Mouse (Mus musculus) yolk sac, embryonic 10.5 days (tissue): ENCODE data around the gene Klhl26.

ENCODE experiments used
- DNase-seq: peaks from one replicate; pipeline ENCODE4 v3.0.0-alpha.2; 2017; ENCODE audit warnings: low spot score

Klhl26 gene

DNA sequence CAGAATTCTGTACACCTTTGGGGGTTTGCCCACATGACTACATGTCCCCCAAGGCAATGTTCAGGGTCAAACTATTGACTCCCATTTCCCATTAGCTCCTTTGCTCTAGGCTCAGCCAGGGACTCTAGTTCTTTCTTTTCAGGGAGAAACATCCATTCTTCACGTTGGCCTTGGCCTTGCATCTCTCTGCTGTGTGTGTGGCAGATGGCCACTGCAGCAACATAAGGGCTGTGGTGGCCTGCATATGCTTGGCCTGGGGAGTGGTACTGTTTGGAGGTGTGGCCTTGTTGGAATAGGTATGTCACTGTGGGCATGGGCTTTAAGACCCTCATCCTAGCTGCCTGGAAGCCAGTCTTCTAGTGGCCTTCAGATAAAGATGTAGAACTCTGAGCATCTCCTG is 30.8 kb downstream of the Klhl26 start:
- DNase-seq, result no peak

DNA sequence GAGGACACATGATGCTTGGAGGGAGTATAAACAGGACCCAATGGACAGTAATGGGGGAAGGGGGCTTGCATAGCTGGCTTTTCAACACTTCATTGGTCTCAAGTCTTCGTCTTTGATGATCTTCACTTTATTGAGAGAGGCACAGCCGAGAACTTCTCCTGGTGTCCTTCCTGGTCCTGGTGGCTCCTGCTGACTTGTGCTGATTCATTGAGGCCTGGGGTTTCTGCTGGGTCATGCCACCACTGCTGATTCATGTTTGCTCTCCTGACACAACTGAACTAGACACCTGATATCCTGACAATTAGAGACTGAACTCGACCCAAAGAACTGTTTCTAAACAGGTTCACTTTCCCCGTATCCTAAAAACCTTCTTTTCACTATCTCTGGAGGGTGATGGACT is 33.4 kb downstream of the Klhl26 start:
- no peak for DNase-seq

DNA sequence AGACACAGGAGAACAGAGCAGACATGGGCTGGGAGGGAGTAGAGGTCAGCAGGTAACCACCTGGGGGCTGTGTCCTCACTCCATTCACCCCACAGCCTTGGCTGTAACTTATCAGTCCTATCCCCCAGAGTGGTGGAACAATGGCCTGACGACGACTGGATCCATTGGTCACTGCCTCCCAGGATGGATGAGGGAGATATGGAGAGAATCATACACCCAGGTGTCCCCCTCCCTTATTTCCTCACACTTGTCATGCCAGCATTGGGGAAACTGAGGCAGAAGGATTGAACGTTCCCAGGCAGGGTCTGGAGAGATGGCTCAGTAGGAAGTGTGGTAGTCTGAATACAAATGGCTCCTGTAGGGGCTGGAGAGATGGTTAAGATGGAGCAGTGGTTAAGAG is 35.2 kb downstream of the Klhl26 start:
- DNase-seq, result no peak

DNA sequence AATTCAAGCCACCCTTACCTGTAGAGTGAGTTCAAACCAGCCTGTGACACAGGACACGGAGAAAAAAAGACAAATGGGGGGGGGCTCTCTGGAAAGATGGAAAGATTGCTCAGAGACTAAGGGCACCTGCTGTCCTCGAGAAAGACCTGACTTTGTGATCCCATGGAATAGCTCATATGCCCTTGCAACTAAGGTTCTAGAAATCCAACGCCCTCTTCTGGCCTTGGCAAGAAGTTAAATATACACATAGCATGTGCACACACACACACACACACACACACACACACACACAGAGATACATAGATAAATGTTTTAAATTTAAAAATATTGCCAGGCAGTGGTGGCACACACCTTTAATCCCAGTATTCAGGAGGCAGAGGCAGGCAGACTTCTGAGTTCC is 36.5 kb downstream of the Klhl26 start:
- no peak for DNase-seq

DNA sequence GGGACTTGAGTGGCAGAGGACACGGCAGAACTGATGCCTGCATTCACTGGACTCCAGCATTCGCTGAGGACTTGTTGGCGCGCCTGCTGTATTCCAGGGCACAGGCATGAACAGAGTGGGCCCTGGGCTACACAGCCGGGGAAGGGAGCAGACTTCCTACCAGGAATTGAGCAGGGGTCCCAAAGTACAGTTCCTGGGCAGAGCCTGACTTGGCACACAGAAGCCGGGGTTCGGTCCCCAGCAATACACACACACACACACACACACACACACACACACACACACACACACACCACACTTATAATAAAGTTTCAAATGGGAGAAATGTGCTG is 37.0 kb downstream of the Klhl26 start:
- no peak for DNase-seq

DNA sequence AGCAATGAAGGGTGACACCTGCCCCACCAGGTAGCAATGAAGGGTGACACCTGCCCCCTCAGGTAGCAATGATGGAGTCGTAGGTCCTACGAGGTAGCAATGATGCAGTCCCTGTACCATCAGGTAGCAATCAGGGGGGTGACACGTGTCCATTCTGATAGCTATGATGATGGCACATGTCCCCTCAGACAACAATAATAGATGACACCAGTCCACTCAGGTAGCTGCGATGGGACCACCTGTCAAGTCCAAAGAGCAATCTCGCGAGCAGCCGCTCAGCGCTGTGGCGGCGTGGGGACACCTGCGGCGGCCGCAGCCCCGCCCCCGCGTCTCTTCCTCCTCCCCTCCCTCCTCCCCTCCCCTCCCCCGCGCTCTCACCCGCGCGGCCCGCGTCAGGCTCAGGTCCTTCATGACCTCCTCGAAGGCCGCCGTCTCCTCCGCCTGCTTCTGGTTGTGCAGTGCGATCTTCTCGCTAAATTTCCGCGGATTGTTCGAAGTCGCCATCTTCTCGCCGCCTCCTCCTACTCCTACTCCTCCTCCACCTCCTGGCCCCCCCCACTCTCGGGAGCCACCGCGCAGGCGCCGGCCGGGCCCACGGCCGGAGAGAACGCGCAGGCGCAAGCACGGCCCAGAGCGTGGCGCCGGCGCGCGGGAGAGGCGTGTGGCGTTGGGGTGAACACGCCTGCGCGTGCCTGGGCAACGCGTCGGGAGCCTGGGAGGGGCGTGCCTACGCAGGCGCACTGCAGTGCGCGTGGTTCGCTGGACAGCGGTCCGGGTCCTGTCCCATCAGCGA is 37.5 kb downstream of the Klhl26 start, which contains the start of gene Crtc1:
Crtc1 (minus strand) TSS at position 525 of the 793 bp plus-strand sequence.
- DNase-seq, result peak; percentile 96

DNA sequence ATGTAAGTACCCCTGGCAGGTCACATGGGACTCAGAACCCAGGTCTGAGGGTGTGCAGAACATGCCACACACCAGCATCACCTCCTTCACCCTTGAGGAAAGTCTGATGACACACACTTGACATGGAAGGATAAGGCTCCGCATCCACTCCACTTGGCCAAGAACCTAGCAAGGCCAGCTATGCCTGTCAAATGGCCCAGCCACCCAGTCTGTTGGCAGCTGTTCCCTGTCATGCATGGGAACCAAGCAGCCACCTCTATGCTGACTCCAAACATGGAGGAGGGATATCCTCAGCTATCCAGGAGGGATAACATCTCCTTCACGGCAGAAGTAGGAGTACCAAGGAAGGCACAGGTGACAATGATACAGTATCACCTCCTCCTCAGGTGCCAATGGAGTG is 38.3 kb downstream of the Klhl26 start:
- no peak for DNase-seq

DNA sequence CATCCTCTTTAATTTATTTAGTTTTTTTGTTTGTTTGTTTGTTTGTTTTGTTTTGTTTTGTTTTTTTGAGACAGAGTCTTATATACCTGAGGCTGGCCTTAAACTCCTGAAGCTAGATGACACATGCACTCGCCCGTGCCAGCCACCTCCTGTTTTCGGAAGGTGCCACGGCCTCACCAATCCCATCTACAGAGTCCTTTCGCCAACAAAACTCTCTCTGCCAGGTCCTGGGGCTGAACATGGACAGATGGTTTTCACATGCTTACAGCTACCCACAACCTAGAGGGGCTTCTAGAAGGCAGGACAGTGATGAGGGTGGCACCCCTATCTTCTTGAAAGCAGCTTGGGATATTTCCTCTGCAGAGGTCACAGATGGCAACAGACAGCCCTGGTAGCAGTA is 41.6 kb downstream of the Klhl26 start:
- no peak for DNase-seq

DNA sequence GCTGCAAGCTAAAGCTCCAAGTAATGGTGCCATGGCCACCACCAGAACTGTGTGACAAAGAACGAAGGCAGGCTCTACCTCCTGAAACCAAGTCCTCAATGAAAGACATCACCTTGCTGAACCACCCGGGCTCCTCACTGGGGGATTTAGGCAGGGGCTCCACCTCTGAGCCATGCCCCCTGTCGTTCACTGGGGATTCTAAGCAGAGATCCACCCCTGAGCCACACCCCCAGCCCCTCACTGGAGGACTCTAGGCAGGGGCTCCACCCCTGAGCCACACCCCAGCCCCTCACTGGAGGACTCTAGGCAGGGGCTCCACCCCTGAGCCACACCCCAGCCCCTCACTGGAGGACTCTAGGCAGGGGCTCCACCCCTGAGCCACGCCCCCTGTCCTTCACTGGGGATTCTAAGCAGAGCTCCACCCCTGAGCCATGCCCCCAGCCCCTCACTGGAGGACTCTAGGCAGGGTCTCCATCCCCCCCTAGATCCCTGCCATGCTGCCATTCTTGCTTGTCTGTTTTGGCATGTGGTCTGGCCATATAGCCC is 43.7 kb downstream of the Klhl26 start:
- no peak for DNase-seq

DNA sequence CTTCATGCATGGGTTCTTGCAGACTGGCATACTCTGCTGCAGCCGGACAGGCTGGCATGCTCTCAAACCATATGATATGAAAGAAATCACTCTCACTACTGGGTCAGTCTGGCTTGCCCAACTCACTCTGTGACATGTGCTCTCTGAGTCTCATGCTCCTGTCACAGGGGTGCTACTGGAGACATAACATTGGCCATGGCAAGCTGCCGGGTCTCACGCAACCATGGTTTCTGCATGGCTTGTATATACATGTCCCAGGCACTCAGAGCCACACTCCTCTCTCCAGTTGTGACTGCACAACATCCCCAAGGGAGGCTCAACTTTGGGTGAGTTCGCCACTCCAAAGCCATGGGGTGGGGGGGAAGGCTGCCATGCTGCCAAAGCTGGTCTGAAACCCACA is 45.6 kb downstream of the Klhl26 start:
- no peak for DNase-seq

DNA sequence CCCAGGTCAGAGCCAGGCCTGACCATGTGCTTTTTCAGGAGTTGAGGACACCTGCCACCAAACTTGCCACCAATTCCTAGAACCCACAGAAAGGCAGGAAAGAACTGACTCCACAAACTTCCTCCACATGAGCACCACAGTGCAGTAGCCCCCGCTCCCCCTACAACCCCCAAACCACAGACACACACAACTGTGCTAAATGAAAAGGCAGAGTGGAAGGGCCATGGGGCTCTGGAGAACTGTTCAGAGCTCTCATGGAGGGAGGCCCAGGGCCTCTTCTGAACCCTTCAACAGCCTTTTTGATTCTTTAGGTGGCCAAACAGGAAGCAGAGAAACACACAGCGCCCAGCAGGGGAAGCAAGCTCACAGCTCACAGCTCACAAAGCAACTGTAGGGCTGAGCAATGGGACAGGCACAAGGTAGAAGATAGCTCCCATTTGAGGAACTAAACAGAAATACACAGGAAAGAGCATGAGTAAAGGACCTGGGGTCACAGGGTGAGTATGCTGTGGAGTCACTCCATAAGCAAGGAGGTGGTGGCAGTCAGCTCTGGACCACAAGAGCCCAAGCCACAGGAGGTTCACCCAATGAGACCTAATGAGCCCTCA is 50.4 kb downstream of the Klhl26 start:
- no peak for DNase-seq

DNA sequence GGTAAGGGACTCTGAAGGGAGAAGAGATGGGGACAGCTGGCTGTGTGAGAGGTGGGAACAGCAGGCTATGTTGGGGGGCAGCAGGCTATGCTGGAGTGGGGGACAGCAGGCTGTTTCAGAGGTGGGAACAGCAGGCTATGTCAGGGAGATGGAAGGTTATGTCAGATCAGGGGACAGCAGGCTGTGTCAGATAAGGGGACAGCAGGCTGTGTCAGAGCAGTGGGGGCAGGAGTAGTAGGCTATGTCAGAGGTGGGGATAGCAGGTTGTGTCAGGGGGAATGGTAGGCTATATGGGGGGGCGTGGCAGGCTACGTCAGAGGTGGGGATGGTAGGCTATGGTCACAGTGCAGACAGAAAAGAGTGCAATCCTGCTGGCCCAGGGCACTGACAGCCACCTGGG is 54.0 kb downstream of the Klhl26 start:
- peak; percentile 26 for DNase-seq

DNA sequence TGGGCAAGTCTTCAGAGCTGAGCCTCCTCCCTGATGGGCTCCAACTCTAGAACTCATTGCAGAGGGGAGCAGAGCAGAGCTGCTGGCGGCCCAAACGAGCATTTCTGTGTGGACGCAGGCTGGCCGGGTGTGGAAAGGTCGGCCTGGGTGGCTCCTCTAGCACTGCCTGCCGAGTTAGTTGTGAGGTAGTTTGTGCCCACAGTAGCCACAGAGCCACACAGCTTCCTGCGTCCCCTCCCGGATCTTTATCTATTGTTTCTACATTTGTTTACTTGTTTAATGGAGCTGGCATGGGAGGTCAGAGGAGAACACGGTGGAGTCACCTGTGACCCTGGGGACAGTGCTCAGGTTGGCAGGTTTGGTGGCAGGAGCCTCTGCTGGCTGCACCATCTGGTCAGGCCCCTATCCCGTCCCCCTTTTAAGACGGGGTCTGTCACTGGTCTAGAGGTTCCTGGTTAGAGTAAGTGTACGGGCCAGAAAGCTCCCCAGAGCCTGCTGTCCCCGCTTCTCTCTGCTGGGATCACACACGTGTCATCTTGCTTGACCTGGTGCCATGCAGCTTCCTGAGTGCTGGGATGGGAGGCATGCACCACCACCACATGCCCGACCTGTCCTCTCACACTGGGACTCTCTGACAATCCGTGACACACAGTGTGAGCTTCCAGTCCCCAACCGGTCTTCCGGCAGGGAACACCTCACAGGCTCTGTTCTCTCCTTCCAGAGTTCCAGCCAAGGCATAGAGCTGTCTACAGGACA is 55.2 kb downstream of the Klhl26 start:
- no peak for DNase-seq

DNA sequence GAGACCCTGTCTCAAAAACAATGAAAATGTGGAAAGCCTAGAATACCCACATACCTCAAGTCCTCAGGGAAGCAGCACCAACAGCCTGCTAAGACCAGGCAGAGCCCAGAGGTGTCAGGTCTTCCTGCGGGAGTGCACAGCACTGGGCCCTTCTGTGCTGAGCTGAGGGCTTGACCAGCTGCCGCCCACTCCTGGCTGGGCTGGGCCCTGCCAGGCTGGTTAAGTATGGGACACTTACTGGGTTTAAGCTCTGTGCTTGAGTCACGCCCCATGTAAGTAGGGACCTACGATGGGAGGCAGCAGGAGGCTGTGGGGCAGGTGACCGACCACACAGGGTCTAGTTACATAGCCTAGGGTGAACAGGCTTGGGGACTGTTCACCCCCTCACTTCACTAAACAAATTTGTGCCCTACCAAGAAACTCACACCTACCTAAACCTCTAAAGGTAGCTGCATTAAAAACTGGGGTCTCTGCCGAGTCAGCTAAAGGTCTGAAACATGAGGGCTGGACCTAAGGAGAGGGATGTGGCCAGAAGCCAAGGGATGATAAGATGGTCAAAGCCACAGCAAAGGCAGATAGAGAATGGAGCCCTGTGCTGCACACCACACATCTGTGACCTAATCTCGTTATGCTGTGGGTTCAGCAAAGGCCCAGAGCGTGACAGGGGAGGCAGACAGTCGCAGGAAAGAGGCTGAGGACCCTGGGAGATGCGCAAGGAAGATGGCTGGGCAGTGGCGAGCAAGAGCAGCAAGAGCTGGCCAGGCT is 56.7 kb downstream of the Klhl26 start:
- DNase-seq, result no peak

DNA sequence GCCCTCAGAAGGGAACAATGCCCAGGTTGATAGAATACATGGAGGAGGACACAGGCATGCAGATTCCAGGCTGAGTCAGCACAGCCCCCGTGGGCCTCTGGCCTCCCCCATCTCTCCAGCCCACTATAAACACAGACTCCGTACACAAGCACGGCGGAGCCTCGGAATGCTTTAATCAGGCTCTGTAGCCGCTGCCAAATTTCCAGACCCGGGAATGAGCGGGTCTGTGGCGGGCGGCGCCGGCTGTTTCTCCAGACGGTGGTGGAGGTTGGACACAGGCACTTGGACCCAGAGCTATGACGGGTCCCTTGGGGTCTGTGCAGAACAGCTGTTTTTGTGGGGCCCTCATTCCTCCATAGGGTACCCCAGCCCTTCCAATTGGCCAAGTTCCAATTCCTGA is 57.8 kb downstream of the Klhl26 start:
- peak; percentile 35 for DNase-seq

DNA sequence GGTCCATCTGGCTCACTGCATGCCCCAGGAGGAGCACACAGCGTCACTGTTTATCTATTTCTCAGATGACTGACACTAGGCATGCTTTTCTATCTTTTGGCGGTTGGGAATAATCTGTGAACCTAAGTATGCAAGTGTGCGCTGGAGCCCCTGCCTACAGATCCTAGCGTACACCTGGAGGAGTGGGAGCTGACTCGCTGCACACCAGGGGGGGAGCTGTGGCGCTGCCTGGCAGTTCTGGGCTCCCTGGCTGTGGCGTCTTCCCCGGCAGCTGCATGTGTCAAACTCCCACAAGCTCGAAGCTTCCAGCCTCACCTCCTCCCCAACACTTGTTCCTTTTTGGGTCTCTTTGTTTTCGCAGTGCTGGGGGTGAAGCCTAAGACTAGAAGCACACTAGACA is 58.9 kb downstream of the Klhl26 start:
- DNase-seq, result no peak

DNA sequence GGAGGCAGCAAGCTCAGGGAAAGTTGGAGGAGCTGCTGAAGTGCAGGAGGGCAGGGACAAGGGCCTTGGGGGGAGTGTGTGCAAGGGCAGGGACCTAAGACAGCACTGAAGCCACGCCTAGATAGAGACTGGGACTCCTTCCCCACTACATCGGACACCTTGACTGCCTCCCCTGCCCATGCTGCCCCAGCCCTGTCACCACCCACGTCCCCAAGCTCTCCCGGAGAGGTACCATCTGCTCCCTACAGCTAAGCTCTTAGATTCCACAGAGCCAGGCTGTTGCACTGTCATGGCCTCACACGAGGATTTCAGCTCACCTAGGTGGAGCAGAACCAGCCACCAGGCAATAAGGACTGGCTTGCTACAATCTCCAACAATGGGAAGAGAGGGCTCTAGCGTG is 59.8 kb downstream of the Klhl26 start:
- DNase-seq, result no peak

DNA sequence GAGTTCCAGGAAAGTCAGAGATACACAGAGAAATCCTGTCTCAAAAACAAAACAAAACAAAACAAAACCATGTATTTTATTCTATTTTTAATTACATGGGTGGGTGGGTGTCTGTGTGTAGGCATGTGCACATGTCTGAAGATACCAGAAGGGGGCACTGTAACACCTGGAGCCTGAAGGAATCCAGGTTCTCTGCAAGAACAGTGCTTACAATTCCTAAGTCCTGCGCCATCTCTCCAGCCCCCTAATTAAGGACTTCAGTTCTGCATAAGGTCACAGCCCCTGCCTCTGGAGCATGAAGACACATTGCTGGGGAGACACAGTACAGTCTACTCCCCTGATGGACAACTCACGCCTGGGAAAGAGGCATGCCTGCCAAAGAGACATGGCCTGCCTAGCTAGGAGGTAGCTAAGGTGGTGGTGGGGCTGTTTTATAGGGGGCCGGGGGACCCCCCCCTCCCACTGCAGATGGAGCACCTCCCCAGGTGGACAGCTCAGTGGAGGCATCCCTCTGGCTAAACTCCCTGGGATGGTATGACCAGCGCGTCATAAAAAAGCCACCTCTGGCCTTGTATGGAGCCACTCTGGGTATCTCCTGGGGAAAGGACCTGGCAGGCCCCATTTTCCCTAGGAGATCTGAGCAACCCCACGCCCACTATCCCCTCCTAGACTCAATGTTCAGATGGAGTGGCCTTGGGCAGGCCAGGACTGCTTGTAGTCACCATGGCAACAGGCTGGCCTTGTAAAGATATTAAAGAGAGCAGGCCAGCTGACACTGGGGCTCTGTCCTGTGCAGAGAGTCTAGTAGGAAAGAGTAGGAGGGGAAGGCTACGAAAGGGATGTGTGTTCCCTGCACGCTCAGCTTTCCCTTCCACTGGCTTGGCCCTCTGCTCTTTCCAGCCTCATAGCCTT is 61.0 kb downstream of the Klhl26 start:
- DNase-seq, result no peak

DNA sequence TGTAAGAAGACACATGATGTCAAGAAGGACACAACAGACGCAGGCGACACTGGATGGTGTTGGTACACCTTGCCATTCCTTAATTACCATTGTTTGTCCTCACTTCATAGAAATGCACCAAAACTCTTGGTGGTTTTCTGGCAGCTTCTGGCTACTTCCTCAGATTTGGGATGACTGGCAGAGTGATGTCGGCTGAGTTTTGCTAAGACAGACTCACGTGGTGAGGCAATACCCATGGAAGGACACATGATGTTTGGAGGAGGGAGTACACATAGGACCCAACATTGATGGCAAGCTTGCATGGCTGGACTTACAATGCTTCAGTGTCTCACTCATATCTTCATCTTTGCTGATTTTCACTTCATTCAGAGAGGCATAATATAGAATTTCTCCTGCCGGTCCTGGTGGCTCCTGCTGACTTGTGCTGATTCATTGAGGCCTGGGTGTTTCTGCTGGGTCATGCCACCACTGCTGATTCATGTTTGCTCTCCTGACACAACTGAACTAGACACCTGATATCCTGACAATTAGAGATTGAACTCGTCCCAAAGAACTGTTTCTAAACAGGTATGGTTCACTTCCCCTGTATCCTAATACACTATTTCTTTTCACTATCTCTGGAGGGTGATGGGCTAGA is 62.3 kb downstream of the Klhl26 start:
- no peak for DNase-seq

DNA sequence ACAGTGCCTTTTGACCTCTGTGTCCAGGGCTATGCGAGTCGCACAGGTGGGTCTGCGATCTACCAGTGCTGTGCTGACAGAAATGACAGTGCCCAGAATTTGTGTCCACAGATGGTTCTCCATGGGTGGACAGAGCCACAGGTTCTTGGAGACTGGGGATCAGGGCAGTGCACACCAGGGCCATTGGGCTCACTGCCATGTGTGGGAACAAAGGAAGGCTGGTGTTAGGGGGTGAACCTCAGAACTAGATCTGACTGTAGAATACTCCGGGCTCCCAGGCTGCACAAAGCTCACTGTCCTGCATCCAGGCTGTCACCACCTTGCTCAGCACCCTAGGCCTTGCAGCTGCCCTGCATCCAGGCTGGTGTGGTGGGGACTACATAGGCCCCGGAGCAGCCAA is 66.5 kb downstream of the Klhl26 start:
- no peak for DNase-seq

DNA sequence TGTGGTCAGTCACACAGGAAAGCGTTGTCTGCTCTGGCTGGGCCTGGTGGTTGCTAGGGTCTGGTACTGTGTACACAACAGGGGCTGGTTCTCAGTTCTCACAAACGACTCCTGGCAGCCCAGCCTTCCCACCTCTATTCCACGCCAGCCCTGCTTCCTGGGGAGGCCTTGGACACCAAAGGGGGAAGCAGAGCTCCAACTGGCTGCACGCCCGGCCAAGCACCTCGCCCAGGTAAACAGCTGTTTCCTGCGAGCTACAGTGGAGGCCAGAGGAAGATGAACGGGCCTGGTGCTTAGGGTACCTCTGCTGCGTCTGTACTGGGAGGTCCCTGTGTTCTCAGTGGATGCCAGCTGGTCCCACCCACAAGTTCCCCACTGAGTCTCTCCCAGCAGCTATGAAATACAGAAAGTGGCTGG is 67.3 kb downstream of the Klhl26 start:
- no peak for DNase-seq
